Mouse (Mus musculus): ENCODE measurements around the gene Prtg. TPM values are rescaled to one million over a fixed set of nuclear protein-coding genes. Genes with fewer than 3 reads are reported as not detected.

Gene Prtg
- total and polyA plus RNA-seq, 2 experiments from 2014 or later: 0.18 to 0.76 TPM

- Histone ChIP-seq H3K9me3 (ENCODE audit: low read length) (no peaks in the 10 kb centered on the region), H3K27ac (ENCODE audit: low read depth, low read length) (no peak overlapping the region), H3K27me3 (ENCODE audit: insufficient read depth, low read length) (no peaks in the 10 kb centered on the region), H3K4me3 (ENCODE audit: low read depth, low read length) (no peak overlapping the region), H3K4me2 (ENCODE audit: low read depth) (no peak overlapping the region), H3K9ac (no peak overlapping the region), H3K36me3 (ENCODE audit: insufficient read depth) (no peaks in the 10 kb centered on the region), H3K4me1 (ENCODE audit: insufficient read depth) (no peaks in the 10 kb centered on the region)
- WGBS: 44% methylated on average over 10 of the region's 10 CpGs
- no peak for TF ChIP-seq CTCF (IDR thresholded peaks at IDR 0.05; ENCODE audit: low read depth)
- no peak for DNase-seq
- no peak for ATAC-seq
These were observed 15.5 kb upstream of the Prtg start for GRCm38 (mm10) chr9:72791213-72791582.

- WGBS: 26% methylated on average over 6 of the region's 6 CpGs
- Histone ChIP-seq H3K4me3 (ENCODE audit: low read depth, low read length) (no peak overlapping the region), H3K9ac (no peak overlapping the region), H3K27me3 (ENCODE audit: insufficient read depth, low read length) (no peaks in the 10 kb centered on the region), H3K27ac (ENCODE audit: low read depth, low read length) (no peak overlapping the region), H3K36me3 (ENCODE audit: insufficient read depth) (no peaks in the 10 kb centered on the region), H3K4me1 (ENCODE audit: insufficient read depth) (no peaks in the 10 kb centered on the region), H3K9me3 (ENCODE audit: low read length) (no peaks in the 10 kb centered on the region), H3K4me2 (ENCODE audit: low read depth) (no peak overlapping the region)
- no peak for ATAC-seq
- TF ChIP-seq CTCF (IDR thresholded peaks at IDR 0.05; ENCODE audit: low read depth): no peak
- DNase-seq: no peak
These were observed 15.0 kb upstream of the Prtg start for GRCm38 (mm10) chr9:72791681-72792080.

DNA sequence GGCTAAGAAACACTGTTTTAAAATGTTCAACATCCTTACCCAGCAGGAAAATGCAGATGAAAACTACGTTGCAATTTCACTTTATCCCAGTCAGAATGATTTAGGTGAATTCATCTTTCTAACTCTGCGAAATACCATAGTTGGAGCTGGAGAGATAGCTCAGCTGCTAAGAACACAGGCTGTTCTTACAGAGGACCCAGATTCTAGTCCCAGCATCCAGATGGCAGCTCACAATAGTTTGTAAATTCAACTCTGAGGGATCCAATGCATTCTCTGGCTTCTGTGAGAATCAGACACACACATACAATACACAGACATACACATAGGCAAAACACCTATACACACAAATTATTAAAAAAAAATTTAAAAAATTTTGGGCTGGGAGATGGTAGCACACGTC, 11.4 kb upstream of the Prtg start:
- H3K36me3 ChIP-seq (ENCODE audit: insufficient read depth): no peaks in the 10 kb centered on the region
- no peak overlapping the region for H3K4me3 ChIP-seq (ENCODE audit: low read depth, low read length)
- TF ChIP-seq CTCF (IDR thresholded peaks at IDR 0.05; ENCODE audit: low read depth): no peak
- no peak overlapping the region for H3K27ac ChIP-seq (ENCODE audit: low read depth, low read length)
- H3K4me1 ChIP-seq (ENCODE audit: insufficient read depth): no peaks in the 10 kb centered on the region
- no peak overlapping the region for H3K4me2 ChIP-seq (ENCODE audit: low read depth)
- H3K27me3 ChIP-seq (ENCODE audit: insufficient read depth, low read length): no peaks in the 10 kb centered on the region
- DNase-seq: no peak
- WGBS: 82% methylated on average over 3 of the region's 3 CpGs
- no peak for ATAC-seq
- no peak overlapping the region for H3K9ac ChIP-seq
- H3K9me3 ChIP-seq (ENCODE audit: low read length): no peaks in the 10 kb centered on the region

DNA sequence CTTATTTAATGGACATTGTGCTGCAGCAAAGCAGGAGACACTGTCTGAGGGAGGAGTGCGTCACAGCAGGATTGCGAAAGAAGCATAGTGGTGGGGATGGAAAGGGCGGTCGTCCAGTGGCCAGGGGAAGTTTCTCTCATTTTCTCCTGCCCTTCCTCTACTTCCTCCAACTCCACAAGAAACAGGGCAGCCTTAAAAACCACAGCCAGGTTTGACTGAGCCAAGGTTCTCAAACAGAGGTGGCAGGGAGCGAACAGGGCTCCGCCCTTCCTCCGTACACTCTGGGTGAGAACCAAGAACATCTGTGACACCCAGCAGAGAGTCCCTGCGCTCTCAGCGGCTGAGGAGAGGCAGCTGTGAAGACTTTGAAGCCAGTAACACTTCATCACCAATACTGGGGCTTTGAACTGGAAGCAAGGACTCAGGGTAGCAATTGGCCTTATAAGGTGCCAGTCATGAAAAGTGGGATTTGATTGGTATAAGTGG, 9.5 kb upstream of the Prtg start:
- WGBS: 61% methylated on average over 9 of the region's 9 CpGs
- no peak for TF ChIP-seq CTCF (IDR thresholded peaks at IDR 0.05; ENCODE audit: low read depth)

DNA sequence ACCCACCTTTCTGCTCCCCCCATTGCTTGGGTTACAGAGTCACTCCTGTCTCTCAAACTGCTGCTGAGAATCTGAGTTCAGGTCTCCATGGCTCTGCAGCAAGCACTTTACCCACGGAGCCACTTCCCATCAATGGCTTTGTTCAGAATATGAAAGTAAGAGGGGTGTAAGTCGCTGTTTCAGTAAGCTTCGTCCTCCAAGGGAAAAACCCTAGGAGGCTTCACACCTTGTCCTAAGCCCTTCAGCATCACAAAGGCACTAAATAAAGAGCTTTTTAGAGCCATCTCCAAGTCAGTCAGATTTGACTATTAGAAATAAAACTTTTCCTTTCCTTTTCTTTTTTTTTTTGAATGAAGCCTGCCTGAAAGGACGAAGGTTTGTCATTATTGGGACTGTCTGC, 3.4 kb upstream of the Prtg start:
- peaks cover 14% of the 10 kb centered on the region for H3K27me3 ChIP-seq (ENCODE audit: insufficient read depth, low read length)
- WGBS: 21% methylated on average over 4 of the region's 4 CpGs
- H3K4me1 ChIP-seq (ENCODE audit: insufficient read depth): 0 out of 2 replicates have a peak, but pooled peaks cover 6% of the 10 kb centered on the region
- no peak overlapping the region for H3K9ac ChIP-seq
- no peak for DNase-seq
- H3K4me2 ChIP-seq (ENCODE audit: low read depth): no peak overlapping the region
- no peak overlapping the region for H3K4me3 ChIP-seq (ENCODE audit: low read depth, low read length)
- no peaks in the 10 kb centered on the region for H3K9me3 ChIP-seq (ENCODE audit: low read length)
- TF ChIP-seq CTCF (IDR thresholded peaks at IDR 0.05; ENCODE audit: low read depth): no peak
- H3K36me3 ChIP-seq (ENCODE audit: insufficient read depth): no peaks in the 10 kb centered on the region
- H3K27ac ChIP-seq (ENCODE audit: low read depth, low read length): no peak overlapping the region
- ATAC-seq: no peak

More for the DNA sequence above, 9.5 kb upstream of the Prtg start:
- no peak overlapping the region for H3K4me3 ChIP-seq (ENCODE audit: low read depth, low read length)
- no peak overlapping the region for H3K27ac ChIP-seq (ENCODE audit: low read depth, low read length)
- no peak for ATAC-seq
- H3K4me2 ChIP-seq (ENCODE audit: low read depth): no peak overlapping the region
- no peaks in the 10 kb centered on the region for H3K9me3 ChIP-seq (ENCODE audit: low read length)
- no peaks in the 10 kb centered on the region for H3K36me3 ChIP-seq (ENCODE audit: insufficient read depth)
- no peaks in the 10 kb centered on the region for H3K4me1 ChIP-seq (ENCODE audit: insufficient read depth)
- H3K27me3 ChIP-seq (ENCODE audit: insufficient read depth, low read length): no peaks in the 10 kb centered on the region
- DNase-seq: no peak
- H3K9ac ChIP-seq: no peak overlapping the region

DNA sequence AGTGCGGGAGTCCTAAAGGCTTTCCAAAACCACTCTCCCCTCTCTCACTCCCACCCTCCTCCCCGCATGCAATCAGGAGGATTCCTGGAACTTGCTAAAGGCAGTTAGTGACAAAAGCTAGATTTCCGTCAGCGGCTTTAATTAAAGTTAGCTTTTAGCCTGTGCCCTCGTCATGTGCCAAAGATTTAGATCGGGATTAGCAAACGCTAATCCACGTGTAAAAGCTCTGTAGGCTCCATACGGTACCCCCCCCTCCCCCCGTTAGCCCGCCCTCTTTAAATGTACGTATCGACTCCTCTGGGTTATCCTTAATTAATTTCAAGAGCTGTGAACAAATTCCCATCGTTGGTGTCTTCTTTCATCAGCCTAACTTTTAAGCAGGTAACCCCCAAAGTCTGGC, 528 bp upstream of the Prtg start:
- Histone ChIP-seq H3K27ac (ENCODE audit: low read depth, low read length) (no peak overlapping the region), H3K4me2 (ENCODE audit: low read depth) (peak overlapping the region; percentile 100; the same call in 1 of the 2 replicates), H3K4me3 (ENCODE audit: low read depth, low read length) (no peak overlapping the region), H3K9ac (no peak overlapping the region), H3K36me3 (ENCODE audit: insufficient read depth) (no peaks in the 10 kb centered on the region), H3K4me1 (ENCODE audit: insufficient read depth) (0 out of 2 replicates have a peak, but pooled peaks cover 6% of the 10 kb centered on the region), H3K9me3 (ENCODE audit: low read length) (no peaks in the 10 kb centered on the region), H3K27me3 (ENCODE audit: insufficient read depth, low read length) (peaks cover 34% of the 10 kb centered on the region)
- no peak for TF ChIP-seq CTCF (IDR thresholded peaks at IDR 0.05; ENCODE audit: low read depth)
- no peak for ATAC-seq
- 7% methylated on average over 14 of the region's 14 CpGs for WGBS
- no peak for DNase-seq

GRCm38 (mm10) chr9:72807420-72808005, 839 bp downstream of the Prtg start:
- Histone ChIP-seq H3K9ac (peak overlapping the region; percentile 59), H3K27me3 (ENCODE audit: insufficient read depth, low read length) (peaks cover 34% of the 10 kb centered on the region), H3K4me3 (ENCODE audit: low read depth, low read length) (peak overlapping the region; percentile 68), H3K36me3 (ENCODE audit: insufficient read depth) (no peaks in the 10 kb centered on the region), H3K4me1 (ENCODE audit: insufficient read depth) (0 out of 2 replicates have a peak, but pooled peaks cover 6% of the 10 kb centered on the region), H3K9me3 (ENCODE audit: low read length) (no peaks in the 10 kb centered on the region), H3K4me2 (ENCODE audit: low read depth) (peak overlapping the region; percentile 100), H3K27ac (ENCODE audit: low read depth, low read length) (no peak overlapping the region)
- under 1% methylated on average over 35 of the region's 52 CpGs for WGBS
- TF ChIP-seq CTCF (IDR thresholded peaks at IDR 0.05; ENCODE audit: low read depth): 0 out of 2 replicates have a peak, but pooled peaks have one; percentile 4
- DNase-seq: peak; percentile 71
- peak; percentile 79 for ATAC-seq

All from forebrain, postnatal 0 days (tissue).